Mouse (Mus musculus) heart, postnatal 14 days (tissue): ENCODE measurements around the gene Iqcd. TPM values are rescaled to one million over a fixed set of nuclear protein-coding genes. Genes with fewer than 3 reads are reported as not detected.

Experiments
- DNase-seq, 2 experiments: peaks; one replicate each; pipeline ENCODE4 v3.0.0; 2021 to 2022
- intact Hi-C: fragments of 180-260 bp; cut with DNase I; formaldehyde crosslinking; loops from one replicate; pipeline ENCODE4 v1.15.1; 2025
- total RNA-seq, 2 experiments: library from RNA; stranded (reverse); gene quantifications; 2 replicates each; pipeline ENCODE4 v1.2.3; 2021

Iqcd gene
- total RNA-seq, 2 experiments from 2014 or later, result 0.15 TPM; not detected in 1

DNA sequence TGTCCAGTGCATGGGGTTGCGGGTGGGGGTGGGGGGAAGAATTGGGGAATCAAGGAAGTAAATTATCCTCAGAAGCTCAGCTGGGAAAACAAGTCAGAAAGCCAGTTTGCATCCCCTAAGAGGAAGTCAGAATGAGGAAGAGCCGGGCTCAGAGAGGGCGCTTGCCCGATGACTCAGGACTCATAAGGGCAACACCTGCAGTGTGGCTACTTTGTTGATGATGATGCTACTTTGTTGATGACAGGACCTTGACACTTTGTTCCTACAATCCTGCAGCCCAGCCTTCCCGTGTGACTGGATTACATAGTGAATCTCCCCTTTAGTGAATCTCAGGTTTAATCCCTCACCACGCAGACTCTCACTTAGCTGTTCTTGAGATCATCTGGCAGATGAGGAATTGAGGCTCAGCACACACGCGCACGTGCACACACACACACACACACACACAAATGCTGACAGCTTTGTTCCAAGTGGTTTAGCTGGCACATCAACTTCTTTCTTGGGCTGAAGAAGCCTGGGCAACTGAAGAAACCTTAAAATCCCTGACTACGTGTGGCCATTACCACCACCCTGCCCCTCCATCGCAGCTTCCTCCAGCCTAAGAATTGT, 18.4 kb upstream of the Iqcd start:
- no peak for DNase-seq

DNA sequence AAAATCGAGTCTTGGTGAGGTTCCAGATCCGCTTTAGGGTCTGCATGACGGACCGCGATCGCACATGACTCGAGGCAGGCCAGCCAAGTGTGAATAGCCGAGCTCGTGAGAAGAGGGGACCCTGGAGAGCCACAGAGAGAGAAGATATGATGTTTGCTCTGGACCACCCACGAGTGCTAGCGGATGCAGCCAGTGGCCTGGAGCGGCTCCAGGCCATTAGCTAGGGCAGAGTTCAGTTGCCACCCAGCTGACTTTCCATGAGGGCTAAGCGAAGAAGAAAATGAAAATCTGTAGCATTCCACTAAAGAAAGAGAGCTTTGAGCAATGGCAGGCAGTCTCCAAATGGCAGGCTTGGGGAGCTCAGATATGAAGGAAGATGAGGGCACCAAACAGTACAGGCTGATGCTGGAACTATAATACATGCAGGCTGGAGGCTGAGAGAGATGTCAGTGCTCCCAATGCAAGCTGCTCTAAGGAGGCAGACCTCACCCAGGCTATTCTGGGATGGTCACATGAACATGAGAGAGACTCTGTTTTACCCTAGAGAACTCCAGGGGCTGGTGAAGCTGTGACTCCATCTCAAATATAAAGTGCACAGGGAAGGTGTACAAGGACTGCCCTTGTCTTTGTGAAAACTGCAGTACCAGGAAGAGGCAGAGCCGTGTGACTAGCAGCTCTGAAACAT, 17.6 kb upstream of the Iqcd start:
- DNase-seq, result no peak

More for the DNA sequence above, 18.4 kb upstream of the Iqcd start:
- intact Hi-C loops, result loop anchor here (2.0 kb wide), 1 partner anchor 16 kb away; no protein-coding TSS in a partner anchor

DNA sequence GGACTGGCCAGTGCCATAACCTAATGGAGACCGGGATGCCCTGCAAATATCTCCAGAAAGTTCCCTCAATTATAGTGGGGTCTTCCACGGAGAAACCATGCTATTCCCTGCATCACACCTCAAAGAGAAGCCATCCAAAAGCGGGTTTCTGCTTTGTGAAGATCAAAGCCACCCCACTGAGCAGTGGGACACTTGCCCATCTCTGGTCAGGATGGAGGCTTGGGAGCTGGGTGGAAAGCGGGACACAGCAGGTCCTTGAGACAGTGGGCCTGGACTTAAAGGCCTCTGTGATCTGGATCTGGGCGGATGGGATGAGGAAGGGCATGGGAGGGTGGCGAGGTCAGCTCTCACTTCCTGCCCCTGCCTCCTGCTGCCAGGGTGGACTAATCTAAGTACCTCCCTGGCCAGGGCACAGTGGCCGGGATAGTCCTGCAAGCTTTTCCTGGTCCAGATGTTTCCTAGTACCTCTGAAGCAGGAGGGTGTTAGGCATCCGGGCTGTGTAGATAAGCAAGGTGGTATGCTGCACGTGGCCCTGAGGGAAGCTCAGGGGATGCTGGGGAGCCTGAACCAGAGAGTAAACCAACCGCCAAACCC, 14.2 kb upstream of the Iqcd start:
- intact Hi-C loops, result no loop called here

More for the DNA sequence above, 17.6 kb upstream of the Iqcd start:
- intact Hi-C loops, result loop anchor here (2.0 kb wide), 1 partner anchor 16 kb away; no protein-coding TSS in a partner anchor

DNA sequence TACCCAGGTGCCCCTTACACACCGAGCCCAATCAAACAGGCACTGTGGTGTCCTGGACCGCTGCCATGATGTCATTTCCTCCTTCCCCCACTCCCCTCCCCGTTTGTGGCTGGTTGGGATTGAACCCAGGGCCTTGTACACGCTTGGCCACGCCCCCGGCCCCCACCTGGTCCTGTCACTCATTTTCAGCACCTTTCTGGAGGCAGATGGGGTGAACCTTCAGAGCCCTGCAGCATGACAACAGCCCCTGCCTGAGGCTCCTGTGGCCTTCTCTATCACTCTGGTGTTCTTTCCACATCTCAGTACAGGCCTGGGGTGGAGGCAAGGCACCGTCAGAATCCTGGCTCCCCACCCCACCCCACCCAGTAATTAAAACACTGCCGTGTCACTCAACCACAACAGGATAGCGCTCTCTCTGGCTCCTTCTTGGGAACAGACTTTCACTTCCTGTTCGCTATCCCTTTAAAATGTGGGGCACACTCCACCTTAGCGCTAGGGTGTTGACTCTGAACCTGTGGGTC, 12.0 kb upstream of the Iqcd start:
- intact Hi-C loops, result no loop called here
- no peak for DNase-seq

More for the DNA sequence above, 14.2 kb upstream of the Iqcd start:
- DNase-seq, result no peak

DNA sequence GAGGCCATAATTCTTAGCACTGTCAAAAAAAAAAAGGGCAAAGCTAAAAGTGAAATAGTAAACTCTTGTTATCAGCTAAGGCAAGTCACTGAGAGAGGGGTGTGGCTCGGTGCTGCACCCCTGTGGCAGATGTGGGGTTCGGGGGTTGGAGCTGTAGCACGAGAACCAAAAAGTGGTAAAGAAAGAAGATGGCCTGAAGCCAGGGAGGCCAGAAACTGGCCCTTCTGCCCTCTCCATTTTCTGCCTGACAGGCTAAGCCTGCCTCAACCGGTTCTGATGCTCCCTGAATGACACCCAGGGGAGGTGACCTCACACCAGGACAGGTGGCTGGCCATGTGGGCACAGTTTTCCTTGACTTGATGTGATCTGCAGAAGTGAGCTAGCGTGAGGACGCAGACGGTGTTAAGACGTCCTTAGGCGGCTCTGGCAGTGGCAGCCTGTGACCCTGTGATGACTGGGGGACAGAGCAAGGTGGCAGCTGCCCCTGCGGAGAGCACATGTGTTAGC, 10.8 kb upstream of the Iqcd start:
- intact Hi-C loops, result no loop called here

DNA sequence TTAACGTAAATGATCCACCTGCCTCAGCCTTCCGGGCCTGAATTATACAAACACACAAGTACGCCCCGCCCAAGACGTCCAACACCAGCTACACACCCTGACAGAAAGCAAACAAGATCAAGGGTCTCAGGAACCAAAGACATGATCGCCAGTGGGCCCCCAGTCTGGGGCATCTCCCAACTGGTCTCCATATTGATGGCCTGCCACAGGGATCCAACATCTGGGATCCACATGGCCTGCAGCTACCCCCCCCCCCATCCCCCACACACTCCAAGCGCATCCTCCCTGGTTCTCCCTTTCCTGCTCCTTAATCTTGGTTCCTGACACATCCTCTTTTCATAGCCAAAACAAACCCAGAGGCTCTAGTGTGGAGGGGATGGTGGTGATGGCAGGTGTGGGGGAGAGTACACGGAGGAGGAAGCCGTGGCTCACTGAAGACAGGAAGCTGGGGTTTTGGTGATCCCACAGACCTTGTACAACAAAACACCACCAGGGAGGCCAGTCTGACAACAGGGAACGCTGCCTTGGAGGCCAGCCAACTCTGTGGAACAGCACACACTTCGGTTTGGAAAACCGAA, 10.2 kb upstream of the Iqcd start:
- peak; percentile 75 to 80 for DNase-seq
- intact Hi-C loops, result no loop called here

More for the DNA sequence above, 10.8 kb upstream of the Iqcd start:
- no peak for DNase-seq

DNA sequence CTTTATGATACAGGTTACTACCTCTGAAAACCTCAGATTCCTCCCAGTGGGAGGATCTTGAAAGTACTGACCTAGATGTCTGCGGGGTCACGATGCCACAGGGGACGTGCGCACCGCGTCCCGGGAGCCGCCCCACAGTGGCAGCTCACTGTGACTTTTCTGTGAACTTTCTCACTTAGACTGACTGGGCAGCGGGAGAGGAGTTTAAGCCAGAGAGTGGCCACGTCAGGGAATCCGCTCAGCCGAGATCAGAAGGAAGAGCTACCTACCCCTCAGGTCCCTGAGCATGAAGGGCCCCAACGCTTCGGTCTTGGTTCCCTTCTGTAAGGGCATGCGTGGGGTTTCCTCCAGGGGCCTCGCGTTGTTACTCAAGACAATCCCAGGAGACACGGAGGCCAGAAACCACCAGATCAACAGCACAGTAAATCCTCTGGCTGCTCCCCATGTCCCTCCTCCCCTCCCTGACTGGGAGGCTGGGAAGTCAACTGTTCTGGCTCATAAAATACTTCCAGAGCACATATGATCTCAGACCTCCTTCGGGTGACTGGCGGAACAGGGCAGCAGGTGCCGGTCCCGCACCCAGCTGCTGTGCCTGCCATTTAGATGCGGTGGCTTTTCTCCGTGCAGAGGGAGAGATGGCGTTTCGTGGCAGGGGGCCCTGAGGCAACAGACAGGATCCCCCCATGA, 9.5 kb upstream of the Iqcd start:
- peak; percentile 59 to 66 for DNase-seq
- intact Hi-C loops, result no loop called here

DNA sequence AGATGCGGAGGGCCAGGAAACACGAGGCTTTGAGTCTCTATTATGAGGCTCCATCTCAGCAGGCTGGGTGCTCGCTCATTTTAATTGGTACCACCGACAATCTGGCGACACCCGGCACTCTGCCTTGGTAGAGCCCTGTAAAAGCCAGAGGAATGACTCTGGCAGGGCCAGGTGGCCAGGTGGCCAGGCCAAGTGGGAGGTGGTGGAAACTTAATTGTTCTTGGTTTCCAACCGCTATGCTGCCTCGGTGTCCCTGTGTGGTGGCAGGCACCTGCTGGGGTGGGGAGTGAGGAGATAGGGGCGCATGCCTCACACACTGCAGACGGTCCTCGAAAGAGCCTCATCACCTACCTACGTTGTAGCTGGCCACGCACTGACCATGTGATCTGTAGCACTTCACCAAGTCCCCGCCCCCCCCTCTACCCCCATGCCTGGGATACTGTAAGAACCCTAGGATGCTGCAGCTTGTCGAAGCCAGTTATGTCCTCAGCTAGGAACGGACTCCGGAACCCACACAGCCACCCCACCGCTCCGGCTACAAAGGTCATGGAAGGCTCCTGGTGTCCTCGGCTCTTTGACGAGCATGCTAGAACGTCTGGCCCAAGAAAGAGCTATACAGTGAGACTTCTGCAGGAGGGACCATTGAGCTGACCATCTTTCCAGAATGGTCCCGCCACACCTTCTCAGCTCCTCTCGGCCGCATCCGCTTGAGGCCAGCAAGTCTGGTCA, 8.8 kb upstream of the Iqcd start:
- DNase-seq, result no peak
- intact Hi-C loops, result no loop called here

DNA sequence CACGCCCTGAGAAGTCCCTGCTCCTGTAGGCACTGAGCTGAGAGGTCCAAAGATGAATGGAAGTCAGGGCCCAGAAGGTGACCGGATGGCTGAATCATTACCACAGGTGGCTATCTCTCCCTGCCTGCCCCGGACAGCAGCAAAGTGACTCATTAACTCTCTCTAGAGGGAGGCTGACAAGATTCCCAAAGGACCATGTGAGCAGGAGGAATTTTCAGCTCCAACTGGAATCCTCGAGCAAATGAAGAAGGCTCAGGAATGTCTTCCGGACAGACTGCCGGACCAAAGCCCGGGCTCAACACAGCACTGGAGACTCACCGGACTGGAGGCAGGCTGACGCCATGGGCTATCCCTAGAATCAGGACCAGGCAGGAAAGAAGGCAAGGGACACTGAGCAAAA, 6.8 kb upstream of the Iqcd start:
- intact Hi-C loops, result no loop called here
- no peak for DNase-seq

DNA sequence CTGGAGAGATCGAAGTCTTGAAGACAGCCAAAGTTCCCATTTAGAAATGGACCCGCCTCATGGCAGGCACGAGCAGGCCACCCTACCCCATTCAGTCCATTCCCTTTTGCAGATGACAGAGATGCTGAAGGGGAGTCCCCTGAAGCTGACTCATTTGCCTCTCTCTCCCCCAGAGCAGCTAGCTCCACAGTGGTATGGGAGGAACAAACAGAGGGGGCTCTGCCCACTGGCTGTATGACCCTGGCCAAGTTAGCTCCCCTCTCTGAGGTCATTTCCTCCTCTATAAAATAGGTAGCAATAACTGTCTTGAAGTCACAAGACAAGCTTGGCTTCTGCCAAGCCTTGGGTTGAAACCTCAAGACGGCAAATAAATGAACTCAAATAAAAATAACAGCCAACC, 5.3 kb upstream of the Iqcd start:
- intact Hi-C loops, result no loop called here
- no peak for DNase-seq

DNA sequence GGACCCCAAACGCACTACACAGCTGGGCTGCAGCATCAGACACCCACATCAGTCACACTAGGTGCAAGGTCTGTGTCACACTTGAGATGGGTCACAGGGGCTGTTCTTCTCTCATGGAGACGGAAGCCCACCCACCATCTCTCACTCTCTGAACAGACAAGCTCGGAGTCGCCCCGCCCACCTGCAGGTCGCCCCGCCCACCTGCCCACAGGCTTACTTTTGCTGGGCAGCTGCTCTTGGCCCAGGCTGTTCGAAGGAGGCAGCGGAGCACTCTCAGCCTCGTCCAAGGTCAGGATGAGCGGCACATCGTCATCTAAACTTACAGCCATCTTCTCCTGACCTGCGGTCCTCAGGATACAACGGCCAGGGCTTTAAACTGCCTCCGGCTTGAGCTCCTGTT, 3.8 kb upstream of the Iqcd start:
- DNase-seq, result no peak
- intact Hi-C loops, result loop anchor here (5.0 kb wide), 2 partner anchors 33 to 73 kb away; partner anchors contain the start of gene Slc8b1

DNA sequence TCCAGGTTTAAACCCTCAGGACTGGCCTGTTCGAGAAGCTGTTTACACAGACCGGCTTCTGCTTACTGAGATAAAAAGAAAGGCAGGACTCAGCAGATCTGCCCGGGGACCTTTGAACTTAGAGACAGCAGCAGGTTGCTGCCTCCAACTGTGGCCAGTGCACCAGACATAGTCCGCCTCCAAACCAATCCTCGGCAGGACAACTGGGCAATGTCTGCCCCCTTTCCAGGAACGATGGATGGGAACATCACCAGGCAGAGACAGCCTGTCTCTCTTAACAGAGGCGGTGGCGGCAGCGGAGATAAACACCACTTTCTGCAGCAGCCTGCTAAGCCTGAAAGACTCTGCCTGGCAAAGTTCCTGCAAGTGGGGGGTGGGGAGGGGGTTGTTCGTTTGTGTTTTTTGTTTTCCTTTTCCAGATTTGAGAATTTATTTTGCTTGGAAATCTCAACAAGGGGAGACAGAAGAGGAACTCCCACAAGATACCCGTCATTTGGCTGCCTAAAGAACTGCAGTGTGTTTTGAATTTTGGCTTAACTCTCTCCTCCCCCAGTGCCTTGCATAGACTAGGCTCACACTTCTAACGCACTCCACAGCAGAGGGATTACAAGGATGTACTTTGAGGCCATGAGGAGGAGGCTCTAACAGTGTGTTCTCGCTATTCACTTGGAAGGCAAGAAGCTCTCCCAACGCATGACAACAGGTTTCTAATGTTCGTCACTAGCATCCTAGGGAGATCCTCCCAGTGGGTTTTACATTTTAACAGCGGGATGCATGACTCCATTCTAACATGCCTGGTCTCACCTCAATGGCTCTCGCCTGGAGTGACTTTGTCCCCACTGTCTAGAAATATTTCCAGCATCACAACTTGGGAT, 1.8 kb upstream of the Iqcd start:
- DNase-seq, result peak in 1 of 2 experiments; percentile 50
- intact Hi-C loops, result loop anchor here (2.0 to 5.0 kb wide), 3 partner anchors 16 to 75 kb away; partner anchors contain the start of gene Slc8b1

DNA sequence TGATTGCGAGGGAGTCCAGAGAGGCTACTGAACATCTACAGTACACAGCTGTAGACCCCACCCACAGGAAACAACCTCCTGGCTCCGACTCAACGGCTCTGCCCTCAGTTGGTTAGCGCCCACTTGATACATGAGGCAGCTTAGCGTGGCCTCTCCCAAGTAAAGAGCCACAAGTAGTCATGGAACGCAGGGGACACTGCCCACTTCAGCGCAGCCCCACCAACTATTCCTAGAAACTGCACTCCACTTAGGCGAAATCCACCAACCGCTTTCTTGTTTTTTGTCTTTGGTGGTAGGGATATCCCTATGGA, 1.2 kb upstream of the Iqcd start:
- DNase-seq, result peak in 1 of 2 experiments; percentile 53
- intact Hi-C loops, result loop anchor here (2.0 to 5.0 kb wide), 3 partner anchors 17 to 75 kb away; partner anchors contain the start of gene Slc8b1

DNA sequence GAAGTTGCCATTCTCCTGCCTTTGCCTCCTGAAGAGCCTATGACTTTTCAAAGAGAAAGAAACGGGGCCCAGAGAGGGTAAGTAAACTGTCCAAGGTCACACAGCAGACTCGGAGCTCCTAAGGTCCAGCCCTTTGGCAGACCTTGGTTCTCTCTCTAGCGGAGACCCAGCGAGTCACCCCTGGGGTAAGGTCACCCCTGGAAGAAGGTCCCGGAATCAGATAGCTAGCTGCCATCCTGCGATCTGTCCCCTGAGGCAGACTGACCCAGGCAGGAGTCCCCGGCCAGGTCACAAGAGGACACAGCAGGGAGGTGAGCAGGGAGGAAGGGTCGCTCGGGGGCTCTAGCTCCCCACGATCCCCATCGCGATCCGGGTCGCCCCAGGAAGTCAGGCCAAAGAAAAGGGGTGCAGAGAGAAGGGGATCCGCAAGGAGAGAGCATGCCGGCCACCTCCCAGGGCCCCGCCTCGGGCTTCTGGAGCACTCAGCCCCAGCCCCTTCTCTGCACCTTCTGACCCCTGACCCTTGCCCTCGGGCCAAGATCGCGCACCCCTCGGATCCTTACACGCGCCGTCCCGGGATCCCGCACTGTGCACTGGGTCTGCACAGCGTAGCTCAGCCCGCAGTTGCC, 762 bp upstream of the Iqcd start:
- intact Hi-C loops, result loop anchor here (2.0 to 5.0 kb wide), 3 partner anchors 17 to 76 kb away; partner anchors contain the start of gene Slc8b1
- DNase-seq, result no peak

DNA sequence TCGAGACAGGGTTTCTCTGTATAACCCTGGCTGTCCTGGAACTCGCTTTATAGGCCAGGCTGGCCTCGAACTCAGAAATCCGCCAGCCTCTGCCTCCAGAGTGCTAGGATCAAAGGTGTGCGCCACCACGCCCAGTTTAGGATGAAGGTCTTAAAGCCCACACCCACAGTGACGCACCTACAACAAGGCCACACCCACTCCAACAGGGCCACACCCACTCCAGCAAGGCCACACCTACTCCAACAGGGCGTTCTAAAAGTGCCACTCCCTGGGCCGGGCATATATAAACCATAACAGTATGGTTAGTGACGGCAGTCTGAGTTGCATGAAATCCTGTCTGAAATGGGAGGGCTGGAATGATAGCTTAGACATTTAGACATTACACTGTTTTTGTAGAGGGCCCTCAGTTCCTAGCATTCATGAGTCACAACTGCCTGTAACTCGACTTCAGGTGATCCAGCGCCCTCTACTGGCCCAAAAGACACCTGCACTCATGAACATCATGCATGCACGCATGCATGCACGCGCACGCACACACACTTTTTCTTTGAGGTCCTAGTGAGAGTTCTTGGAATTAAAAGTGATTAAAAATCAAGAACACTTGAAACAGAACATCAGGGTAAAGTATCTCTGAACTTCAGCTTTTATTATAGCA, 1.7 kb downstream of the Iqcd start:
- DNase-seq, result peak in 1 of 2 experiments; percentile 45
- intact Hi-C loops, result no loop called here

DNA sequence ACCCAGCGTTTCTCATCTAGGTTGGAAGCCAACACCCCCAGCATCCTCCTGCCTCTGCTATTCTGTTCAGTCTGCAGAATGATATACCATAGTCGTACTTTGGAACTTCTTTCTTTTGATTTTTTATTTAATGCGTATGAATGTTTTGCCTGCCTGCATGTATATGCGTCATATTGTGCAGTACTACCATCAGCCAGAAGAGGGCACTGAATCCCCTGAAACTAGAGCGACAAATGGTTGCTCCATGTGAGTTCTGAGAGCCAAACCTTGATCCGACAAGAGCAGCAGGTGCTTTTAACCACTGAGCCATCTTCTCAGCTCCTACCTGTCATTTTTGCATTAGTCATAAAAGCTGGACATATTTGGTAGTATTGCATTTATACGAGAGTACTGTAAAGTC, 3.3 kb downstream of the Iqcd start:
- intact Hi-C loops, result no loop called here
- no peak for DNase-seq

DNA sequence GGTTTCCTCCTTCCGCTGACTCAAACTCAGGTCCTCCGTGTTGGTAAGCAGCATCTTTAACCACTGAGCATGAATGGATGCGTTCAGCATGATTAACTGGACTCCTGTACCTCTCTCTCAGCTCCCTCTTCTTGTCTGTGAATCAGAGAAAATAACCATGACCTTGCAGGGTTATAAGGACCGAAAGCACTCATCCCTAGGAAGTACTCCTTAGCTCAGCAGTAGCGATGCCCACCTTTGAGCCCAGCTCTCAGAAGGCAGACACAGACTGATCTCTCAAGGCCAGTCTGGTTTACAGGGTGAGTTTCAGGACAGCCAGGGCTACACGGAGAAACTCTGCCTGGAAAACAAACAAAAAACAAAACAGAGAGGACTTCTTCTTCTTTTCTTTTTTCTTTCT, 5.7 kb downstream of the Iqcd start:
- intact Hi-C loops, result no loop called here
- no peak for DNase-seq
